Mouse (Mus musculus) ES-E14 (cell line): ENCODE measurements around the gene Rps18.

ENCODE experiments used
- CHD2 ChIP-seq: IDR thresholded peaks from 2 replicates; pipeline ENCODE4 v1.6.1; 2014; ENCODE audit warnings: mild to moderate bottlenecking, low read depth, low read length, inconsistent platforms
- MAFK ChIP-seq: IDR thresholded peaks from 2 replicates; pipeline ENCODE4 v1.6.1; 2014; ENCODE audit warnings: mild to moderate bottlenecking, low read depth, low read length, inconsistent platforms; ENCODE audit not compliant: insufficient read depth
- ZC3H11A ChIP-seq: IDR thresholded peaks from 2 replicates; pipeline ENCODE4 v1.6.1; 2012; ENCODE audit warnings: low read depth, mild to moderate bottlenecking, inconsistent platforms, low read length, borderline replicate concordance

DNA sequence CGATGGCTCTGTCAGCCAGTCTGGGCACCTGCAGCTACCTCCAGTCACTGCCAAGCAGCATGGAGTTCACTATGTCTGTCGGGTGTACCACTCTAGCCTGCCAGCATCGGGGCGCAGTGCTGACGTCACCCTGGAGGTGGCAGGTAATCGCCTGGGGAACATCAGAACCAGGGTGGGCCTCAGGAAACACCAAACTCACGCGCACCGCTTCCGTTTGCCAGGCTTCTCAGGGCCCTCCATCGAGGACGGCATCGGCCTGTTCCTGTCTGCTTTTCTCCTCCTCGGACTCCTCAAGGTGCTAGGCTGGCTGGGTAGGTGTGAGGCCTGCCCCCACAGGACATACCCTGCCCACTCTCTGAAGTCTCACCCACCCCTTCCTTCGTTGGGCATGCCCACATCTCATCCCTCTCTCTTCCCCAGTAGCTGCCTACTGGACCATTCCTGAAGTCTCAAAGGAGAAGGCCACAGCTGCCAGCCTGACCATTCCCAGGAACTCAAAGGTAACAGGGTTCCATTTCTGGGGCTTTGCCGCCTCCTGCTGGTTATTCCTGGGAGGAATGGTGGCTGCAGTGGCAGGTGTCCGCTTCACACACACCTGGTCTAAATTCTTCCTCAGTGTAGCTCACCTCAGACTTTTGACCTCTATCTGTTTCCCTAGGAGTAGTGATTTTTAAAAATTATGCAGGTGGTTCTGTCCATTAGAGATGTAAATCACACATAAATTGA lies 29.4 kb downstream of the Rps18 start:
- no peak for TF ChIP-seq CHD2
- peak; percentile 51 for TF ChIP-seq ZC3H11A
- no peak for TF ChIP-seq MAFK
